Mouse (Mus musculus) CD4-positive, CD25-positive, alpha-beta regulatory T cell, adult 9 weeks (primary cell): ENCODE results near the gene Nxnl1. TPM values are rescaled to one million over a fixed set of nuclear protein-coding genes. Genes with fewer than 3 reads are reported as not detected.

Source experiments
- polyA plus RNA-seq: library from polyadenylated mRNA; unstranded; fragments of 100-300 nt; shearing (Covaris generic); gene quantifications from one replicate; pipeline ENCODE4 v1.2.1, GENCODE M21; 2017

The Nxnl1 gene
- 0.12 TPM for polyA plus RNA-seq

GRCm38 (mm10) chr8:71566501-71566900 is at the start of gene Nxnl1:
TSS of gene Nxnl1 (minus strand) at chr8:71566601.

GRCm38 (mm10) chr8:71610822-71611651 is 44.6 kb upstream of the Nxnl1 start, which contains the start of gene Colgalt1:
TSS of gene Colgalt1 (plus strand) at chr8:71610998.

GRCm38 (mm10) chr8:71597451-71597850 is 31.1 kb upstream of the Nxnl1 start, which contains the start of gene Fam129c:
TSS of gene Fam129c (plus strand) at chr8:71597648.

GRCm38 (mm10) chr8:71591471-71592373 is 25.3 kb upstream of the Nxnl1 start, which contains the start of gene Pgls:
TSS of gene Pgls (plus strand) at chr8:71592176.

GRCm38 (mm10) chr8:71568387-71568937 is 2.1 kb upstream of the Nxnl1 start, which contains the start of gene Slc27a1:
TSS of gene Slc27a1 (plus strand) at chr8:71568882.

GRCm38 (mm10) chr8:71558071-71558957 is 8.1 kb downstream of the Nxnl1 start, which contains the start of gene Tmem221:
TSS of gene Tmem221 (minus strand) at chr8:71558871.

GRCm38 (mm10) chr8:71542632-71543343 is 23.6 kb downstream of the Nxnl1 start, which contains the start of gene Mvb12a:
TSS of gene Mvb12a (plus strand) at chr8:71542922.

GRCm38 (mm10) chr8:71537028-71537867 is 29.2 kb downstream of the Nxnl1 start, which contains the start of gene Bst2:
TSS of gene Bst2 (minus strand) at chr8:71537456.

GRCm38 (mm10) chr8:71525226-71526050 is 41.0 kb downstream of the Nxnl1 start, which contains the start of gene Ccdc194:
TSS of gene Ccdc194 (minus strand) at chr8:71525711.

GRCm38 (mm10) chr8:71511644-71512043 is 54.8 kb downstream of the Nxnl1 start, which contains the start of gene Plvap:
TSS of gene Plvap (minus strand) at chr8:71511752.

Other genes with a start within 250 kb of the Nxnl1 start
- gene Use1, start 199.8 kb downstream of the Nxnl1 start, polyA plus RNA-seq: 210 TPM
- 5.3 TPM for gene Ocel1, start 195.3 kb downstream of the Nxnl1 start, polyA plus RNA-seq
- gene Nr2f6, start 184.6 kb downstream of the Nxnl1 start, polyA plus RNA-seq: not detected
- 0.11 TPM for gene Ushbp1, start 170.8 kb downstream of the Nxnl1 start, polyA plus RNA-seq
- gene Babam1, start 169.7 kb downstream of the Nxnl1 start, polyA plus RNA-seq: 126 TPM
- gene Ankle1, start 160.6 kb downstream of the Nxnl1 start, polyA plus RNA-seq: 0.68 TPM
- gene Abhd8, start 102.9 kb downstream of the Nxnl1 start, polyA plus RNA-seq: 73.3 TPM
- 93.2 TPM for gene Mrpl34, start 101.6 kb downstream of the Nxnl1 start, polyA plus RNA-seq
- gene Dda1, start 97.4 kb downstream of the Nxnl1 start, polyA plus RNA-seq: 64.2 TPM
- 0.14 TPM for gene Ano8, start 80.6 kb downstream of the Nxnl1 start, polyA plus RNA-seq
- 3.4 TPM for gene Gtpbp3, start 78.5 kb downstream of the Nxnl1 start, polyA plus RNA-seq
- not detected for gene Plvap, start 54.8 kb downstream of the Nxnl1 start, polyA plus RNA-seq
- gene Ccdc194, start 40.9 kb downstream of the Nxnl1 start, polyA plus RNA-seq: not detected
- gene Bst2, start 29.1 kb downstream of the Nxnl1 start, polyA plus RNA-seq: 173 TPM
- 55.1 TPM for gene Mvb12a, start 23.7 kb downstream of the Nxnl1 start, polyA plus RNA-seq
- gene Tmem221, start 7.7 kb downstream of the Nxnl1 start, polyA plus RNA-seq: 0.40 TPM
- gene Slc27a1, start 2.3 kb upstream of the Nxnl1 start, polyA plus RNA-seq: 12.4 TPM
- gene Pgls, start 25.6 kb upstream of the Nxnl1 start, polyA plus RNA-seq: 21.4 TPM
- 2.2 TPM for gene Fam129c, start 31.0 kb upstream of the Nxnl1 start, polyA plus RNA-seq
- 4.4 TPM for gene Colgalt1, start 44.4 kb upstream of the Nxnl1 start, polyA plus RNA-seq
- 0.86 TPM for gene Unc13a, start 105.2 kb upstream of the Nxnl1 start, polyA plus RNA-seq
- gene Jak3, start 109.7 kb upstream of the Nxnl1 start, polyA plus RNA-seq: 86.8 TPM
- gene Insl3, start 122.6 kb upstream of the Nxnl1 start, polyA plus RNA-seq: 15.2 TPM
- 5.7 TPM for gene B3gnt3, start 135.2 kb upstream of the Nxnl1 start, polyA plus RNA-seq
- gene Fcho1, start 159.1 kb upstream of the Nxnl1 start, polyA plus RNA-seq: 256 TPM